In genomic region chr10:127338930-127339682, GRCm38 (mm10) we compare ENCODE assay signal across 8 mouse cellular contexts. TPM values are rescaled to one million over a fixed set of nuclear protein-coding genes. Genes with fewer than 3 reads are reported as not detected.
A peak's percentile ranks its signal among the peaks of the same experiment; 100 is the strongest.
DNase-seq lines count a peak whose midpoint lies in the region; ATAC-seq and TF ChIP-seq lines count a peak whose summit lies in the region.

No protein-coding gene starts in this region.

- WGBS in bone marrow, adult 2 months = 2% methylated on average over 31 of the region's 31 CpGs
- WGBS in embryonic facial prominence, embryonic 15.5 days = 0% methylated on average over 31 of the region's 31 CpGs
- WGBS in limb, embryonic 15.5 days = under 1% methylated on average over 31 of the region's 31 CpGs

- no peak overlapping the region for H3K27ac ChIP-seq in bone marrow, adult 2 months (ENCODE audit: control insufficient read depth, insufficient read depth, low read depth, low read length, poor library complexity)
- H3K27ac ChIP-seq in embryonic facial prominence, embryonic 15.5 days (replicated peaks) = peak overlapping the region; percentile 96
- peak overlapping the region; percentile 95 for H3K27ac ChIP-seq in limb, embryonic 15.5 days

- H3K4me1 ChIP-seq in bone marrow, adult 2 months (ENCODE audit: control insufficient read depth, insufficient read depth, low read length) = no peaks in the 10 kb centered on the region
- H3K4me1 ChIP-seq in embryonic facial prominence, embryonic 15.5 days = peaks cover 31% of the 10 kb centered on the region
- peaks cover 41% of the 10 kb centered on the region for H3K4me1 ChIP-seq in limb, embryonic 15.5 days

- H3K9me3 ChIP-seq in embryonic facial prominence, embryonic 15.5 days (replicated peaks) = no peaks in the 10 kb centered on the region
- H3K9me3 ChIP-seq in limb, embryonic 15.5 days = no peaks in the 10 kb centered on the region

- peak; percentile 91 for DNase-seq in A20 (ENCODE audit: low read depth, low spot score)
- DNase-seq in heart, adult 8-10 months (ENCODE audit: low spot score) = peak; percentile 91
- DNase-seq in kidney, adult 9 months = peak; percentile 94
- peak; percentile 60 to 79 for DNase-seq in monocyte, adult 2 months (ENCODE audit: low read depth in 1 of 2, low spot score in 2 of 2)
- DNase-seq in spleen, postnatal 36 days (ENCODE audit: low spot score in 2 of 2) = peak; percentile 83 to 84

- H3K9ac ChIP-seq in embryonic facial prominence, embryonic 15.5 days = 0 out of 2 replicates have a peak overlapping the region, but pooled peaks have one; percentile 28
- peak overlapping the region; percentile 35; the same call in 1 of the 2 replicates for H3K9ac ChIP-seq in limb, embryonic 15.5 days

- no peaks in the 10 kb centered on the region for H3K27me3 ChIP-seq in embryonic facial prominence, embryonic 15.5 days
- H3K27me3 ChIP-seq in limb, embryonic 15.5 days = peaks cover 6% of the 10 kb centered on the region; the same call in 1 of the 2 replicates

- H3K4me3 ChIP-seq in bone marrow, adult 2 months (replicated peaks; ENCODE audit: control insufficient read depth, low read depth, low read length) = no peak overlapping the region
- peak overlapping the region; percentile 56 for H3K4me3 ChIP-seq in embryonic facial prominence, embryonic 15.5 days (replicated peaks)
- H3K4me3 ChIP-seq in limb, embryonic 15.5 days = peak overlapping the region; percentile 54

- peaks cover 27% of the 10 kb centered on the region for H3K36me3 ChIP-seq in embryonic facial prominence, embryonic 15.5 days
- peaks cover 37% of the 10 kb centered on the region for H3K36me3 ChIP-seq in limb, embryonic 15.5 days

- peak; percentile 67 for ATAC-seq in embryonic facial prominence, embryonic 15.5 days (ENCODE audit: insufficient number of reproducible peaks, low FRiP score, low TSS enrichment, low read depth)
- peak; percentile 70 for ATAC-seq in limb, embryonic 15.5 days (ENCODE audit: insufficient number of reproducible peaks, low FRiP score, low TSS enrichment, low read depth)

- peak overlapping the region; percentile 93 for H3K4me2 ChIP-seq in embryonic facial prominence, embryonic 15.5 days (replicated peaks)
- H3K4me2 ChIP-seq in limb, embryonic 15.5 days = peak overlapping the region; percentile 90

- TF ChIP-seq POLR2A in bone marrow, adult 2 months (IDR thresholded peaks at IDR 0.05; ENCODE audit: borderline replicate concordance, control insufficient read depth, low read depth, low read length) = no peak

- peak; percentile 85 for TF ChIP-seq CTCF in bone marrow, adult 2 months (IDR thresholded peaks at IDR 0.05; ENCODE audit: control insufficient read depth, insufficient read depth, low read length)

RNA-seq across cellular contexts. Expression of gene Gli1, which starts 2.7 kb away (rescaled TPM):
- 2.2 TPM in 1 of 2 replicates, not detected in the other for polyA plus RNA-seq in bone marrow, adult 2 months (2011; ENCODE audit: insufficient read depth, insufficient read length, low replicate concordance, missing spikeins)
- 15.7 and 16.1 TPM in 2 replicates for polyA plus RNA-seq in embryonic facial prominence, embryonic 15.5 days (2015; fragmentation: Nextera tagmentation; extraction: Ambion mirVana)
- total RNA-seq in heart, adult 8-10 months (2022) = 1 to 10 TPM; 1.1 to 1.7 (median 1.3) TPM
- polyA plus RNA-seq in limb, embryonic 15.5 days (2015; fragmentation: Nextera tagmentation; extraction: Ambion mirVana) = 13.4 and 13.7 TPM in 2 replicates

RNA-seq across cellular contexts. Expression of gene Inhbe, which starts 15.1 kb away (rescaled TPM):
- polyA plus RNA-seq in bone marrow, adult 2 months (2011; ENCODE audit: insufficient read depth, insufficient read length, low replicate concordance, missing spikeins) = 0.27 TPM in 1 of 2 replicates, not detected in the other
- polyA plus RNA-seq in embryonic facial prominence, embryonic 15.5 days (2015; fragmentation: Nextera tagmentation; extraction: Ambion mirVana) = 0.05 and 0.07 TPM in 2 replicates
- not detected for total RNA-seq in heart, adult 8-10 months (2022)
- polyA plus RNA-seq in limb, embryonic 15.5 days (2015; fragmentation: Nextera tagmentation; extraction: Ambion mirVana) = 0.03 TPM in 1 of 2 replicates, not detected in the other

RNA-seq across cellular contexts. Expression of gene Arhgap9, which starts 17.3 kb away (rescaled TPM):
- 30.1 and 77.2 TPM in 2 replicates for polyA plus RNA-seq in bone marrow, adult 2 months (2011; ENCODE audit: insufficient read depth, insufficient read length, low replicate concordance, missing spikeins)
- polyA plus RNA-seq in embryonic facial prominence, embryonic 15.5 days (2015; fragmentation: Nextera tagmentation; extraction: Ambion mirVana) = 5.1 and 5.2 TPM in 2 replicates
- total RNA-seq in heart, adult 8-10 months (2022) = 1 to 10 TPM; 1.5 to 3.2 (median 3.0) TPM
- 5.1 and 5.4 TPM in 2 replicates for polyA plus RNA-seq in limb, embryonic 15.5 days (2015; fragmentation: Nextera tagmentation; extraction: Ambion mirVana)

RNA-seq across cellular contexts. Expression of gene Mars, which starts 27.5 kb away (rescaled TPM):
- polyA plus RNA-seq in bone marrow, adult 2 months (2011; ENCODE audit: insufficient read depth, insufficient read length, low replicate concordance, missing spikeins) = 41.6 and 85.0 TPM in 2 replicates
- polyA plus RNA-seq in embryonic facial prominence, embryonic 15.5 days (2015; fragmentation: Nextera tagmentation; extraction: Ambion mirVana) = 101 and 105 TPM in 2 replicates
- 10 to 100 TPM; 42.1 to 48.8 (median 45.4) TPM for total RNA-seq in heart, adult 8-10 months (2022)
- 105 and 111 TPM in 2 replicates for polyA plus RNA-seq in limb, embryonic 15.5 days (2015; fragmentation: Nextera tagmentation; extraction: Ambion mirVana)

RNA-seq across cellular contexts. Expression of gene Inhbc, which starts 31.1 kb away (rescaled TPM):
- 0.52 TPM in 1 of 2 replicates, not detected in the other for polyA plus RNA-seq in bone marrow, adult 2 months (2011; ENCODE audit: insufficient read depth, insufficient read length, low replicate concordance, missing spikeins)
- 0.12 TPM in 1 of 2 replicates, not detected in the other for polyA plus RNA-seq in embryonic facial prominence, embryonic 15.5 days (2015; fragmentation: Nextera tagmentation; extraction: Ambion mirVana)
- total RNA-seq in heart, adult 8-10 months (2022) = not detected
- not detected in 2 replicates for polyA plus RNA-seq in limb, embryonic 15.5 days (2015; fragmentation: Nextera tagmentation; extraction: Ambion mirVana)
